Mouse (Mus musculus) erythroblast, embryonic 14.5 days (primary cell): ENCODE measurements around the gene Arhgap35. TPM values are rescaled to one million over a fixed set of nuclear protein-coding genes. Genes with fewer than 3 reads are reported as not detected.

Source experiments
- H3K27me3 ChIP-seq: 2 replicates; pipeline ENCODE4 v1.6.1; 2012; ENCODE audit warnings: inconsistent platforms; ENCODE audit not compliant: control insufficient read depth
- H3K36me3 ChIP-seq: 2 replicates; pipeline ENCODE4 v1.6.1; 2012; ENCODE audit warnings: mild to moderate bottlenecking, inconsistent platforms; ENCODE audit not compliant: control insufficient read depth
- H3K4me1 ChIP-seq: 2 replicates; pipeline ENCODE4 v1.6.1; 2012; ENCODE audit warnings: inconsistent platforms; ENCODE audit not compliant: control insufficient read depth
- H3K4me3 ChIP-seq: replicated peaks from 2 replicates; pipeline ENCODE3; 2012; ENCODE audit warnings: moderate library complexity, mild to moderate bottlenecking, inconsistent platforms
- H3K9me3 ChIP-seq: 2 replicates; pipeline ENCODE4 v1.6.1; 2012; ENCODE audit warnings: low read length, inconsistent platforms, mixed read lengths; ENCODE audit not compliant: control insufficient read depth
- GATA1 ChIP-seq: IDR thresholded peaks from 2 replicates; pipeline ENCODE4 v1.6.1; 2012; ENCODE audit warnings: low read length, inconsistent platforms, mixed read lengths
- TAL1 ChIP-seq: IDR thresholded peaks from 3 replicates; pipeline ENCODE4 v1.6.1; 2012; ENCODE audit warnings: low read length, inconsistent platforms, mixed read lengths
- polyA plus RNA-seq: library from polyadenylated mRNA; stranded (reverse); fragments of >175 nt; gene quantifications from 2 replicates; pipeline ENCODE4 v1.2.3, GENCODE M21; 2012

Gene Arhgap35
- polyA plus RNA-seq, 1 experiment = 0.04 TPM

GRCm38 (mm10) chr7:16489948-16490347, 124.8 kb downstream of the Arhgap35 start:
- H3K27me3 ChIP-seq = no peaks in the 10 kb centered on the region
- no peaks in the 10 kb centered on the region for H3K4me1 ChIP-seq
- H3K36me3 ChIP-seq = no peaks in the 10 kb centered on the region
- H3K4me3 ChIP-seq = no peak overlapping the region
- no peaks in the 10 kb centered on the region for H3K9me3 ChIP-seq
- no peak for TF ChIP-seq GATA1
- no peak for TF ChIP-seq TAL1

DNA sequence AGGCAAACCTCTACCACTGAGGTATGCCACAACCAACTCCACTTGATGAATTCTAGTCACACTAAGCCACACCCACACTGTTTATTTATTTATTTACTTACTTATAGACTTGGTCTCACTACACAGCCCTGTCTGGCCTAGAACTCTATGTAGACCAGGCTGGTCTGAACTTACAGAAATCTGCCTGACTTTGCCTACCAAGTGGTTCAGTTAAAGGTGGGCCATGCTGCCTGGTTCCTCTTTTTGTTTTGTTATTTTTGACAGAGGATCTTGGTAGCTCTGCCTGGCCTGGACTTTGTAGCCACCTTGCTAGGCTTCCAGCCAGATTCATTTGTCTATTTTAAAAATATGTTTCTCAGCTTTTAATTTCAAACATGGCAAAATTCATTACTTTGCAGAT, 126.0 kb downstream of the Arhgap35 start:
- Histone ChIP-seq H3K4me1 (no peaks in the 10 kb centered on the region), H3K27me3 (no peaks in the 10 kb centered on the region), H3K9me3 (no peaks in the 10 kb centered on the region), H3K36me3 (no peaks in the 10 kb centered on the region), H3K4me3 (no peak overlapping the region)
- TF ChIP-seq TAL1 (no peak), GATA1 (no peak)

GRCm38 (mm10) chr7:16477628-16478027, 137.2 kb downstream of the Arhgap35 start, which contains the start of gene Npas1:
TSS of gene Npas1 (minus strand) at chr7:16477728.
- Histone ChIP-seq H3K4me3 (no peak within 1 kb of the TSS), H3K4me1 (peaks cover 13% of the 10 kb centered on the region), H3K36me3 (no peaks in the 10 kb centered on the region), H3K9me3 (peaks cover 15% of the 10 kb centered on the region), H3K27me3 (peaks cover 57% of the 10 kb centered on the region)
- no peak for TF ChIP-seq GATA1
- TF ChIP-seq TAL1 = no peak

GRCm38 (mm10) chr7:16476600-16476989, 138.2 kb downstream of the Arhgap35 start:
- Histone ChIP-seq H3K27me3 (peaks cover 67% of the 10 kb centered on the region), H3K9me3 (peaks cover 15% of the 10 kb centered on the region), H3K4me3 (no peak overlapping the region), H3K4me1 (peaks cover 13% of the 10 kb centered on the region), H3K36me3 (no peaks in the 10 kb centered on the region)
- TF ChIP-seq TAL1 (no peak), GATA1 (no peak)

- TF ChIP-seq GATA1 (no peak), TAL1 (no peak)
- Histone ChIP-seq H3K27me3 (peaks cover 71% of the 10 kb centered on the region), H3K36me3 (no peaks in the 10 kb centered on the region), H3K9me3 (peaks cover 15% of the 10 kb centered on the region), H3K4me3 (no peak overlapping the region), H3K4me1 (peaks cover 13% of the 10 kb centered on the region)
These were observed 138.8 kb downstream of the Arhgap35 start for GRCm38 (mm10) chr7:16475764-16476599.

DNA sequence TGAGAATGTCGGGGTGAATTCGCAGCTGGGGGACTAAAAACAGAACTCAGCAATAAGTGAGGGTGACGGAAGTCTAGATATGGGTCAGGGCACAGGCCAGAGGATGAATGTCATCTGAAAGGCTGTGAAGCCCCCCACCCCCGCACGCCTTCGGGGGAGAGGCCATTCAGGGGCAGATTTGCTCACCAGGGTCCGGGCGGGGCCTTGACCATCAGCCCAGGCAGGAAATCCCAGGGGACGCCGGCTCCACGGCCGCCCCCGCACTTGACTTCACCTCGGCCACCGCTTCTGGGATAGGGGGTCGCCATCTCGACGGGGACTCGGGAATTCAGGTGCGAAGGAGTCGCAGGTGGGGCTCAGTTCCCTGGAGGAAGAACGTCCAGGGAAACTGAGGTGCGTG, 139.5 kb downstream of the Arhgap35 start:
- Histone ChIP-seq H3K4me1 (peaks cover 13% of the 10 kb centered on the region), H3K9me3 (peaks cover 15% of the 10 kb centered on the region), H3K4me3 (no peak overlapping the region), H3K36me3 (no peaks in the 10 kb centered on the region), H3K27me3 (peaks cover 77% of the 10 kb centered on the region)
- TF ChIP-seq GATA1 (no peak), TAL1 (no peak)

DNA sequence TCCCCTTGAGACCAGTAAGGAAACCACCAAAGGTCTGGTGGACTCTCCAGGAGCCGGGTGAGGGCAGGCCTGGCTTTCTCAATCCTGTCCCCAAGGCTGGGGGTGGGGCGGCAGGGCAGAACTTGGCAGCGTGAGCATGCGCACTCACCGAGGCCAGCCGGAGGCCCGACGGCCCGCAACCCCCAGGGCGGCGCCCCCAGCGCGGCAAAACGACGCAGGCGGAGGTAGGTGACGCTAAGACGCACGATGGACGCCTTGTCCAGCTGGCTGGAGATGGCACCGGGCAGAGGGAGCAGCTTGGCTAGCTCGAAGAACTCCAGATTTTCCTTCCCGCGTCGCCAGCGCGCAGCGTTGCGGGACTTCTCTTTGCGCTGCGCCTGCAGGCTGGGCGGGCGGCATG, 140.3 kb downstream of the Arhgap35 start:
- Histone ChIP-seq H3K27me3 (peaks cover 83% of the 10 kb centered on the region), H3K4me3 (no peak overlapping the region), H3K9me3 (peaks cover 15% of the 10 kb centered on the region), H3K4me1 (peaks cover 13% of the 10 kb centered on the region), H3K36me3 (no peaks in the 10 kb centered on the region)
- TF ChIP-seq TAL1 = no peak
- TF ChIP-seq GATA1 = no peak

DNA sequence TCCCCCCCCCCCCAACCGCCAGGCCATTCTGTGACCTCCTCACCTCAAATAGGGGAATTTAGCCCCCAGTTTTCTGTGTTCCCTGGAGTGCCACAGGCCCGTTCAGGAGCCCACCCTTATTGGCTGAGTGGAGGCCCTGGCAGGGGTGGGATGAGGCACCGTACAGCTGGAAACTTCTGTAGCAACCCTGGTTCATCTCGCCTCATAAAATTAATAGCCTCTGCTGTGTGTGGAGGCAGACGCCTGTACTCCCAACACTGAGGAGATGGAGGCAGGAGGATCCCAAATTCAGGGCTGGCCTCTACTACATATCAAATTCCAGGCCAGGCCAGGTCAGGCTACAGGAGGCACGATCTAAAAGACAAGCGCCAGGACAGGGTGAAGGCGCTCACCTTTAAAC, 140.9 kb downstream of the Arhgap35 start:
- H3K36me3 ChIP-seq = no peaks in the 10 kb centered on the region
- H3K27me3 ChIP-seq = peaks cover 89% of the 10 kb centered on the region
- H3K4me1 ChIP-seq = peaks cover 13% of the 10 kb centered on the region

DNA sequence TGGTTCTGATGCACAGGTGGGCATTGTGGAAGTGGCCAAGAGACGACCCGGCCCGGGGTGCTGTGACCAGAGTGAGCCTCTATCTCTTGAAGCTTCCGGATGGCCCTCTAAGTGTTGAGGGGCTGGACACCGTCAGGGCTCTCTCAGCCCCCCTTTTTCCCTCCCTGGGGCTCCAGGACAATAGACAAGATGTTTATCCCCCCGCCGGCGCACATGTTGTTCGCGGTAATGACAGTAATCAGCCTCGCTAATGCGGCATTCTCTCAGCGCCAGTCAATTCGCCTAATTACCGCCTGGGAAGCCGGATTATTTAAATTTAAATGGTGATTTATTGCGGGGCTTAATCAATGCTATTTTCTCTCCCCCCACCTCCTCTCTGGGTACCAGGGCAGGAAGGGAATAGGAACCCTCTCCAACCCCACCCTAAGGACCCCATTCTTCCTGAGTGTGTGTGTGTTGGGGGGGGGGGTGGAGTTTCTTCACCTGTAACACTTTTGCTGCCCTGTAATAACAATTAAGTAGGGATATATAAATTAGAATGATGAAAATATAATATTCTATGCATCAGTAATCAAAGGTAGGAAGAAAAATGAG, 142.6 kb downstream of the Arhgap35 start:
- TF ChIP-seq TAL1 (no peak), GATA1 (no peak)
- H3K36me3 ChIP-seq = no peaks in the 10 kb centered on the region
- H3K4me3 ChIP-seq = no peak overlapping the region
- peaks cover 13% of the 10 kb centered on the region for H3K4me1 ChIP-seq
- H3K27me3 ChIP-seq = peaks cover 94% of the 10 kb centered on the region
- peaks cover 15% of the 10 kb centered on the region for H3K9me3 ChIP-seq

More for the DNA sequence above, 140.9 kb downstream of the Arhgap35 start:
- TF ChIP-seq TAL1 (no peak), GATA1 (no peak)
- Histone ChIP-seq H3K4me3 (no peak overlapping the region), H3K9me3 (peaks cover 15% of the 10 kb centered on the region)
